Mouse (Mus musculus) neural tube, embryonic 13.5 days (tissue): Measurements from ENCODE around the gene Gm49333. TPM values are rescaled to one million over a fixed set of nuclear protein-coding genes. Genes with fewer than 3 reads are reported as not detected.

Experiments
- ATAC-seq: fragments of 200-750 bp; cut with Nextera tagmentation; 2 replicates; pipeline ENCODE4 v1.8.0; 2017; ENCODE audit warnings: low read depth, mild to moderate bottlenecking, moderate TSS enrichment, moderate library complexity
- H3K27ac ChIP-seq: fragments of 300-500 bp; sonication (generic); replicated peaks from 2 replicates; pipeline ENCODE4 v1.5.1; 2015; ENCODE audit warnings: moderate library complexity, mild to moderate bottlenecking, inconsistent platforms
- H3K27me3 ChIP-seq: fragments of 300-500 bp; sonication (generic); 2 replicates; pipeline ENCODE4 v1.6.1; 2015; ENCODE audit warnings: mild to moderate bottlenecking, inconsistent platforms
- H3K36me3 ChIP-seq: fragments of 300-500 bp; sonication (generic); 2 replicates; pipeline ENCODE4 v1.6.1; 2015; ENCODE audit warnings: mild to moderate bottlenecking, inconsistent platforms
- H3K4me1 ChIP-seq: fragments of 300-500 bp; sonication (generic); replicated peaks from 2 replicates; pipeline ENCODE4 v1.6.1; 2015; ENCODE audit warnings: inconsistent platforms
- H3K4me2 ChIP-seq: fragments of 300-500 bp; sonication (generic); 2 replicates; pipeline ENCODE4 v1.6.1; 2015; ENCODE audit warnings: inconsistent platforms, mild to moderate bottlenecking, moderate library complexity
- H3K4me3 ChIP-seq: fragments of 300-500 bp; sonication (generic); 2 replicates; pipeline ENCODE4 v1.5.1; 2015; ENCODE audit warnings: mild to moderate bottlenecking, inconsistent platforms
- H3K9ac ChIP-seq: fragments of 300-500 bp; sonication (generic); 2 replicates; pipeline ENCODE4 v1.6.1; 2015; ENCODE audit warnings: moderate library complexity, mild to moderate bottlenecking, inconsistent platforms
- H3K9me3 ChIP-seq: fragments of 300-500 bp; sonication (generic); 2 replicates; pipeline ENCODE4 v1.6.1; 2016; ENCODE audit warnings: inconsistent platforms
- WGBS: fragments of 180-500 bp; shearing (Covaris S2); methylation state at CpG from one replicate; pipeline ENCODE4 v1.1.7; 2015; 5-methylcytosine and 5-hydroxymethylcytosine counted together
- polyA plus RNA-seq: library from polyadenylated mRNA; unstranded; fragments of >200 nt; fragmentation: Nextera tagmentation; extraction: Ambion mirVana; gene quantifications from 2 replicates; pipeline ENCODE4 v1.2.1, GENCODE M21; 2015

Gm49333 gene
- polyA plus RNA-seq, 1 experiment from 2014 or later = 1.4 TPM

GRCm38 (mm10) chr16:20672965-20673705 lies 61.7 kb downstream of the Gm49333 start:
- peaks cover 37% of the 10 kb centered on the region for H3K36me3 ChIP-seq
- ATAC-seq = peak; percentile 90
- peak overlapping the region; percentile 93 for H3K27ac ChIP-seq
- no peaks in the 10 kb centered on the region for H3K9me3 ChIP-seq
- H3K4me1 ChIP-seq = peaks cover 29% of the 10 kb centered on the region
- peak overlapping the region; percentile 93 for H3K9ac ChIP-seq
- WGBS = under 1% methylated on average over 64 of the region's 78 CpGs
- peak overlapping the region; percentile 95 for H3K4me2 ChIP-seq
- H3K4me3 ChIP-seq = peak overlapping the region; percentile 81
- no peaks in the 10 kb centered on the region for H3K27me3 ChIP-seq

GRCm38 (mm10) chr16:20673706-20674303 lies 62.4 kb downstream of the Gm49333 start:
- H3K9me3 ChIP-seq = no peaks in the 10 kb centered on the region
- 16% methylated on average over 14 of the region's 14 CpGs for WGBS
- H3K4me2 ChIP-seq = peak overlapping the region; percentile 95
- H3K9ac ChIP-seq = peak overlapping the region; percentile 93
- peaks cover 43% of the 10 kb centered on the region for H3K36me3 ChIP-seq
- no peaks in the 10 kb centered on the region for H3K27me3 ChIP-seq
- H3K27ac ChIP-seq = peak overlapping the region; percentile 93
- peaks cover 29% of the 10 kb centered on the region for H3K4me1 ChIP-seq
- peak overlapping the region; percentile 81 for H3K4me3 ChIP-seq
- no peak for ATAC-seq

- peaks cover 29% of the 10 kb centered on the region for H3K4me1 ChIP-seq
- H3K27me3 ChIP-seq = no peaks in the 10 kb centered on the region
- no peak for ATAC-seq
- H3K36me3 ChIP-seq = peaks cover 57% of the 10 kb centered on the region
- no peak overlapping the region for H3K4me3 ChIP-seq
- H3K4me2 ChIP-seq = 0 out of 2 replicates have a peak overlapping the region, but pooled peaks have one; percentile 95
- WGBS = 92% methylated on average over 6 of the region's 6 CpGs
- H3K9me3 ChIP-seq = no peaks in the 10 kb centered on the region
- no peak overlapping the region for H3K9ac ChIP-seq
- H3K27ac ChIP-seq = no peak overlapping the region
Measured at GRCm38 (mm10) chr16:20675213-20675612, 63.8 kb downstream of the Gm49333 start.

- H3K27ac ChIP-seq = no peak overlapping the region
- no peaks in the 10 kb centered on the region for H3K9me3 ChIP-seq
- 82% methylated on average over 4 of the region's 4 CpGs for WGBS
- H3K4me2 ChIP-seq = no peak overlapping the region
- no peaks in the 10 kb centered on the region for H3K27me3 ChIP-seq
- no peak for ATAC-seq
- H3K4me3 ChIP-seq = no peak overlapping the region
- H3K4me1 ChIP-seq = peaks cover 28% of the 10 kb centered on the region
- H3K36me3 ChIP-seq = peaks cover 72% of the 10 kb centered on the region
- H3K9ac ChIP-seq = no peak overlapping the region
Measured at GRCm38 (mm10) chr16:20676702-20677101, 65.3 kb downstream of the Gm49333 start.

- H3K27me3 ChIP-seq = no peaks in the 10 kb centered on the region
- no peak overlapping the region for H3K9ac ChIP-seq
- H3K4me2 ChIP-seq = no peak overlapping the region
- H3K27ac ChIP-seq = no peak overlapping the region
- H3K9me3 ChIP-seq = no peaks in the 10 kb centered on the region
- H3K36me3 ChIP-seq = peaks cover 79% of the 10 kb centered on the region
- H3K4me1 ChIP-seq = peaks cover 23% of the 10 kb centered on the region
- H3K4me3 ChIP-seq = no peak overlapping the region
- ATAC-seq = no peak
- 91% methylated on average over 5 of the region's 5 CpGs for WGBS
Measured at GRCm38 (mm10) chr16:20677380-20677779, 66.0 kb downstream of the Gm49333 start.

- H3K4me1 ChIP-seq = peaks cover 23% of the 10 kb centered on the region
- no peak for ATAC-seq
- H3K4me2 ChIP-seq = no peak overlapping the region
- no peak overlapping the region for H3K9ac ChIP-seq
- H3K27ac ChIP-seq = no peak overlapping the region
- H3K4me3 ChIP-seq = no peak overlapping the region
- no peaks in the 10 kb centered on the region for H3K9me3 ChIP-seq
- WGBS = 74% methylated on average over 10 of the region's 10 CpGs
- H3K27me3 ChIP-seq = no peaks in the 10 kb centered on the region
- H3K36me3 ChIP-seq = peaks cover 86% of the 10 kb centered on the region
Measured at GRCm38 (mm10) chr16:20677974-20678675, 66.7 kb downstream of the Gm49333 start.

- no peak overlapping the region for H3K4me3 ChIP-seq
- H3K4me2 ChIP-seq = no peak overlapping the region
- H3K27ac ChIP-seq = no peak overlapping the region
- H3K27me3 ChIP-seq = no peaks in the 10 kb centered on the region
- peaks cover 63% of the 10 kb centered on the region for H3K36me3 ChIP-seq
- H3K4me1 ChIP-seq = peaks cover 34% of the 10 kb centered on the region
- WGBS = 86% methylated on average over 3 of the region's 3 CpGs
- no peak overlapping the region for H3K9ac ChIP-seq
- H3K9me3 ChIP-seq = no peaks in the 10 kb centered on the region
- ATAC-seq = no peak
Measured at GRCm38 (mm10) chr16:20690774-20691173, 79.4 kb downstream of the Gm49333 start.

GRCm38 (mm10) chr16:20691617-20692016 lies 80.2 kb downstream of the Gm49333 start:
- peaks cover 42% of the 10 kb centered on the region for H3K4me1 ChIP-seq
- H3K27me3 ChIP-seq = no peaks in the 10 kb centered on the region
- ATAC-seq = no peak
- H3K36me3 ChIP-seq = peaks cover 55% of the 10 kb centered on the region
- no peak overlapping the region for H3K4me3 ChIP-seq
- H3K4me2 ChIP-seq = no peak overlapping the region
- H3K27ac ChIP-seq = peak overlapping the region; percentile 95; the same call in 1 of the 2 replicates
- no peaks in the 10 kb centered on the region for H3K9me3 ChIP-seq
- no peak overlapping the region for H3K9ac ChIP-seq
- WGBS = 82% methylated on average over 1 of the region's 1 CpGs

- Histone ChIP-seq H3K27ac (peak overlapping the region; percentile 95), H3K36me3 (peaks cover 47% of the 10 kb centered on the region), H3K9ac (peak overlapping the region; percentile 82; the same call in 1 of the 2 replicates), H3K4me3 (peak overlapping the region; percentile 55; the same call in 1 of the 2 replicates), H3K9me3 (no peaks in the 10 kb centered on the region), H3K27me3 (no peaks in the 10 kb centered on the region), H3K4me1 (peaks cover 44% of the 10 kb centered on the region), H3K4me2 (peak overlapping the region; percentile 82)
- no peak for ATAC-seq
- 30% methylated on average over 16 of the region's 16 CpGs for WGBS
Measured at GRCm38 (mm10) chr16:20692241-20692965, 81.0 kb downstream of the Gm49333 start.

- Histone ChIP-seq H3K4me1 (peaks cover 44% of the 10 kb centered on the region), H3K27ac (peak within 1 kb of the TSS; percentile 95), H3K36me3 (peaks cover 39% of the 10 kb centered on the region), H3K9ac (peak within 1 kb of the TSS; percentile 82), H3K27me3 (no peaks in the 10 kb centered on the region), H3K4me3 (peak within 1 kb of the TSS; percentile 55), H3K4me2 (peak within 1 kb of the TSS; percentile 82), H3K9me3 (no peaks in the 10 kb centered on the region)
- under 1% methylated on average over 37 of the region's 37 CpGs for WGBS
- ATAC-seq = peak; percentile 95
Measured at GRCm38 (mm10) chr16:20693111-20693701, 81.8 kb downstream of the Gm49333 start, which contains the start of gene Fam131a. Gene Fam131a, plus strand, starts transcription at chr16:20693241.

GRCm38 (mm10) chr16:20694781-20695180 lies 83.4 kb downstream of the Gm49333 start:
- Histone ChIP-seq H3K4me2 (peak overlapping the region; percentile 82), H3K27ac (no peak overlapping the region; the same call in 1 of the 2 replicates), H3K27me3 (no peaks in the 10 kb centered on the region), H3K9ac (no peak overlapping the region; the same call in 1 of the 2 replicates), H3K4me3 (no peak overlapping the region), H3K36me3 (peaks cover 36% of the 10 kb centered on the region), H3K4me1 (peaks cover 44% of the 10 kb centered on the region), H3K9me3 (no peaks in the 10 kb centered on the region)
- 71% methylated on average over 8 of the region's 8 CpGs for WGBS
- no peak for ATAC-seq
